Mouse (Mus musculus) urinary bladder, postnatal 4 days (tissue): Measurements from ENCODE around the gene Slc7a4.
"Not testable (repeated sequence)": the region's sequence is repeated elsewhere in the genome, so short reads cannot be mapped to it uniquely, and the experiment has no call there.

Source experiments
- DNase-seq, 2 experiments: peaks; one replicate each; pipeline ENCODE4 v3.0.0; 2021 to 2022; ENCODE audit warnings: low spot score in 2 of 2

Slc7a4 gene

DNA sequence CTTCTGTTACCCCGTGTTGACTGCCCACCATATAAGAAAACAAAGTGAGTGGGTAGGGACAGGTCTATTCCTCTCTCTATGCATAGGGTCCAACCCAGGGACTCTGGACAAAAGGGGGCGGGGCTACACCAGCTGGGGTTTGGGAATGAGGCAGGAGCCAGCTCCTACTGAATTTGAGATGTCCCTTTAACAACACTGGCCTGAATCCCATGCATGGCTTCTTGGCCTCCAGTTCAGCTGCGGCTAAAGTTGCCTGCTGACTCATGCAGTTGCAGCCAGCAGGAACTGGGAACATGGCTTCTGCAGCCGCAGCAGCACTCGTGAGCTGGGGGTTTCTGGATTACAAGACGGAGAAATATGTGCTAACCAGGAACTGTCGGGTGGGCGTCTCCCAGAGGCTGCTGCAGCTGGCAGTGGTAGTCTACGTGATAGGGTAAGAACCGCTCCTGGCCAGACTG is 21.2 kb downstream of the Slc7a4 start, which contains the start of gene P2rx6:
TSS of gene P2rx6 (plus strand) at position 135 of the 458 bp plus-strand sequence.
- peak in 1 of 2 experiments; percentile 37 for DNase-seq

DNA sequence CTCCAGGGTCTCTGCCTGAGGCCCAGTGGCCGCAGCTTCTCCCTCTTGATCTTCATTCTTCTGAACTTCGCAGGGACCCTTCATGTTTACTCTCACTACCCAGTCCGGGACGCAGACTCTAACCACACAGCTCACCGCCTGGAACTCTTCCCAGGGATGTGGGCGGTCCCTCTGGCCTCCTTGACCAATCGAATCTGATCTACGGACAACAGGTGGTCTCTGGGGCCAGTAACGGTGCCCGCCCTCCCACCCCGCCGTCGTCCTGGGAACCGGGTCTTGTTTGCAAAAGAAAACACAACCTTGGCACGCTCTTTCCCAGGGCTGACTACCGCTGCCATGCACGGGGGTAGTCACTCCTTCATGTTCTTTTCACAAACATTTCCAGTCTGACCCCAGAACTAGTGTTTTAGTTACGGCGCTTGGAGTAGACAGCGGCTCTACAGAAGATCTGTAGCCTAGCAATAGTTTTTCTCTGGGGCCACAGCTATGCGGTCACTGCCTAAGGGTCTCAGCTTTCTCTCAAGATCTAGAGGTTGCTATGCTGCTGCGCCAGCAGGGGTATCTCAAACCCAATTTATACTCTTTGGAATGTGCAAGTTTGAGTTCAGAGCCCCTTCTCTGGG is 21.8 kb downstream of the Slc7a4 start, which contains the start of gene Lrrc74b:
TSS of gene Lrrc74b (minus strand) at position 120 of the 623 bp plus-strand sequence.
- peak; percentile 68 to 82 for DNase-seq

DNA sequence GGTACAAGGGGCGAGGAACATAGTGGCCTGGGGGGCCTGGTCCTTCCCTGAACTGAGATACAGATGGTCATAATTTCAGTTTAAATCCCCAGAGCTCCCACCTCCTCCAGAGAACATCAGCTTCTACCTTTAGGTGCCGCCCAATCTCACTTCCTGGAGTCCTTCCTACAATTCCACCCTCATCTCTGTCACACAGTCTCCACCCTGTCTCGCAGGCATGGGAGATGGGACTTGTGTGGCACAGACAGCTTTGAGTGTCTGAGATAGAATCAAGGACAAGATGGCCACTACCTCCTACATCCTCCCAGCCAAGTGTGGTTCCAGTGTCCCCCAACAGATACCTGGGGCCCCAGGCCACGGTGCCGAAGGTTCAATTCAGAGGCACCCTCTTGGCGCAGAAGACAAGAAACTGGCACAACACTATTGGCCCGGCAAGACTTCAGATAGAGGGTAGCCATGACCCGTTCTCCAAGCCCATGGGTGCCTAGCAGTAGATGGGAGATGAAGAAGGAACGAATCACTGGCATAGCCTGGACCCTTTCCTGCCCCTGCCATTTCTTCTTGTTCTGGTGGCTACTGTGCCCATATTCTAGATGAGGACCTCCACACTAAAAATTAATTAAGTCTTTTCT is 23.5 kb downstream of the Slc7a4 start:
- DNase-seq, result no peak

DNA sequence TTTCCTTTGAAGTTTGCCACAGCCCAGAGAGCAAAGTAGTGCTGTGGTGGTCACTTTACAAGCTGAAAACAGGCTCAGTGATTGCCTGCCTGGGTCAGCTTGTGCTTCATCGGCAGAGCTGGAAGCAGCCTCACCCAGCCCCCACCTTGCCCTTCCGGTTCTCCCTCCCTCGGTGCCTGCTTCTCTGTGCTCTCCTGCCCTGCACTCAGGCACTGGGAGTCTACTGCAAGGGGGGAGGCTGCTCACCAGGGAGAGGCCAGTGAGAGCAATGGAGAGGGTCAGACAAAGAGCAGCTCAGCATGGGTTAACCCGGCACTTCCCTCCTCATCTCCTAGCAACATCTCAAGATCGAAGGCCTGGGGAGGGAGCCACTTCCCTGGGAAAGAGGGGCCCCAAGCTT is 24.2 kb downstream of the Slc7a4 start:
- no peak for DNase-seq

DNA sequence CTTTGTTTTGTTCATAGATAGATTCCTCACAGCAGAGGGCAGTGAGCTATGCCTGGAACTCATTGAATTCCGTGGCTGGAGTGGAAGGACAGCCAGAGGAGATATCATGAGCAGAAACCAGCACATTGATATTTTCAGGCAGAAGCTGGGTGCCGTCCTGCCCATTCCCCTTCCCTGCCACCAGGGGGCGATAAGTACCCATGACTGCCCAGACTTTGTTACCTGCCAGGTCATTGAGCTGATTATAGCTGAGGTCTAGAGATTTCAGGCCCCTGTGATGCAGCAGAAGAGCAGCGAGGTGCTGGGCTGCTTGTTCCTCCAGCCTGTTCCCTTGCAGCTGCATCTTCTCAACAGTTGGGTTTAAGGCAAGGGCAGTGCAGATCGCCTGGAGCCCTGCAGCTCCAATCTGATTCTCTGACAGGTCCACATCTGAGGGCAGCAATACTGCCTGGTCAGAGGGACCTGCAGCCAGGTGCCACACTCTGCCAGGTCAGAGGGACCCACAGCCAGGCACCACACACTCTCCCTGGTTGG is 25.0 kb downstream of the Slc7a4 start:
- DNase-seq, result peak in 1 of 2 experiments; percentile 55

DNA sequence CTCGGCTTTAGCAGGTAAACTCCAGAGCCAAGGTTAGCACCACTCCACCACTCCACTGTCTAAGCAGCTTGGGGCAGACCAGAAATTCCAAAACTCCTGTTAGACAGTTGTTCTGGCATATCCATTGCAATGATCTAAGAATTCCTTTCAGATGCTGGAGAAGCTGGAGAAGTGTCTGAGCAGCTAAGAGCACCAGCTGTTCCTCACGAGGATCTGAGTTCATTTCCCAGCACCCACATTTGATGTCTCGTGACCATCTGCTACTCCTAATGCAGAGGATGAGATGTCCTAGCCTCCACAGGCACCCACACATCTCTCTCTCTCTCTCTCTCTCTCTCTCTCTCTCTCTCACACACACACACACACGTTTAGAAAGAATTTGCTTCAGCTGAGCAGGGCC is 26.1 kb downstream of the Slc7a4 start:
- DNase-seq, result no peak

DNA sequence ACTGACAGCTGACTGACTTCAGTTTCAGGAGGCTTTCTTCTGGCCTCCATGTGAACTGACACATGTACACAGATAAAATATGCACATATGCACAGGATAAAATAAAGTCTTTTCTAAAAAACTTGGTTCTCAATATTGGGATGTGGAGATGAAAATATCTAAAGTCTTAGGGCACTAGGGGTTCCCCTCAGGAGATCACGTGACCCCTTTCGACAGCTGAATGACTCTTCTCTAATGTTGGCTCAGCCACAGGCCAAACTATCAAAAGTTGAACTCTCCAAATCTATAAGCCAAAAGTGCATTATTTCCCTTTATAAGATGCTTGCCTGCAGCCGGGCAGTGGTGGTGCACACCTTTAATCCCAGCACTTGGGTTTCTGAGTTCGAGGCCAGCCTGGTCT is 26.8 kb downstream of the Slc7a4 start:
- DNase-seq, result no peak

DNA sequence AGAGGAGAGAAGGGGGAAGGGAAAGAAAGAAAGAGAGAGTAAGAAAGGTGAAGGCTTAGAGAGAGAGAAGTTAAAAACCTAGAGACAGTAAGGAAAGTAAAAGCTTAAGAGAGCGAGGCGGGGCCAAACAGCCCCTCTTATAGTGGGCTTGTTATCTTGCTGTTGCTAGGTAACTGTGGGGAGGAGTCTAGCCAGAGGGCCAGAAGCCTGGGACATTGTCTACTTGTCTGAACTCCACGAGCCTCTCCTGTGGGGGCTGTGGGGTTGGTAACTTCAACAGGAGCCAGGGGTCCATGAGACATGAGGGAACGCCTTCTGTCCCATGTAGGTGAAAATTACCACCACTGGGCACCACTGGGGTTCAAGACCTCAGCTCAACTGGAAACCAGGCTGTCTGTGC is 28.3 kb downstream of the Slc7a4 start:
- DNase-seq, result not testable (repeated sequence)

DNA sequence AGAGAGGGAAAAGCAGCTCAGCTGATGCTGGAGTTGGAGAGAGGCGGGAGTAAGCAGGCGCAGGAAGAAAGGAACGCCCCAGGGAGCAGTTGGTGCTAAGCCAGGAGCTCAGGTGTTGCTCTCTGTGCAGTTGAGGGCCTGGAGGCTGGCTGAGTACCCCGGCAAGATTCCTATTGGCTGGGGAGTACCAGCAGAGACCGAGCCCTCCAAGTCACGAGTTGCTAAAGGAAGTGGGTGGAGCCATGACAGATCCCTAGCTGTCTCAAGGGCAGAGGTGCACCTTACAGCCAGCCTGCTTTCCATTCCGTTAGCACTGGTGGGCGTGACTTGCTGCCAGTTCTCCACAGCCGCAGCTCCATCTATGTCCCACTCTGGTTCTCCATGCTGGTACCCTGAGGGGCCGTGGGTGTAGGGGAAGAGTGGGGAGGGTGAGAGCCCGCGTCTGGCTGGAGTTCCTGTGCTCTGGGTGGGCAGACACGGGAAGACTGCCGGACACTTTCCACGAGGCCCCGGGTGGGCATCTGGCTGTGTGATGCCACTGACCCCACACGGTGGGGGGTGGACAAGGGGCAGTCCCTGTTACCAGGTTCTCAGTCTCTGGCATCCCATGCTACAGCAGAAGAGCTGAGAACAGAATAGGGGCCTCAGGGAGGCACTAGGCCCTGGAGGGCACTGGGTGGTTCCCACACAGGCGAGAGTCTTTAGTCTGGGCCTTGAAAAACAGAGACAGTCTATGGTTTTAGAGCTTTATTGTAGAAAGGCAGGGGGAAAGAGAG is 28.9 kb downstream of the Slc7a4 start:
- DNase-seq, result no peak

DNA sequence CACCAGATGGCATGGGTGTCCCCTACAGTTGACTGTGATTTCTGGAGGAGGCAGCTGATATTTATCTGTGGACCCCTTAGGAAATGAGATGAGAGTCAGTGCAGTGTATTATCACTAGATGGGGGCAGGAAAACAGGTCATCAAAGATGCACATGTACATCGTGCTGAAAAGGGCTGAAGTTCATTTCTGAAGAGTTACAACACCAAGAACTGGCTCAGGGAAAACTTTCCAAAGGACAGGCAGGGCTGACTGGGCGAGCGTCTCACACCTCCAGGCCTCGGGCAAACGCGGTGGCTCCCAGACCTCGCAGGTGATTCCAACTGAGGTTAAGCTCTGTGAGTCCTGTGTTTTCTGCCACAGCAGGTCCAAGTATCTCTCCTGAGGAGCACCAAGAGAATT is 30.2 kb downstream of the Slc7a4 start:
- no peak for DNase-seq

DNA sequence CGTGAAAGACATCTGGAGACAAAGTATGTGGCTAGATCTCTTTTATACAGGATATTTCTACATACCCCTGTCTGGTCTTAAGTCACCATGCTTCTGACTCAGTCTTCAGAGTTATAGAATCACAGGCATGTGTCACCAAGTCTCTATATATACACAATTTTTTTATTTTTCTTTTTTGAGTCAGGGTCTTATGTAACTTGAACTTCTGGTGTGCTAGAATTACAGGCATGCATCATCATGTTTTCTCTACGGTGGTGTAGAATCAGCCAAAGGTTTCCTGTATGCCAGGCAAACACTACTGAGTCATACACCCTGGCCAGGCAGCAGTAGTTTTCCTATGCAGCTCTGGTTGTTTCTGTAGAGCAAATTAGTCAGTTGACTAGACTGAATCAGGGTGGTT is 40.4 kb downstream of the Slc7a4 start:
- DNase-seq, result no peak

DNA sequence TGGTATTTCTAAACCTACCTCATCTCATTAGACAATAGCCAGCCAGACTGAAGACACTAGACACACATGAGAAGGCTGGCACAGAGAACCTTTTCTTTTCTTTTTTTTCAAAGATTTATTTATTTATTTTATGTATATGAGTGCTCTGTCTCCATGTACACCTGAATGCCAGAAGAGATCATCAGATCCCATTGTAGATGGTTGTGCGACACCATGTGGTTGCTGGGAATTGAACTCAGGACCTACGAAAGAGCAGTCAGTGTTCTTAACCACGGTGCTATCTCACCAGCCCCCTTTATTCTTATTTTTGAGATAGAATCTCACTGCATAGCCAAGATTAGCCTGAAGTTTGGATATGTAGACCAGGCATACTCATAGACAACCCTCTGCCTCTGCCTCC is 46.4 kb downstream of the Slc7a4 start:
- no peak for DNase-seq

DNA sequence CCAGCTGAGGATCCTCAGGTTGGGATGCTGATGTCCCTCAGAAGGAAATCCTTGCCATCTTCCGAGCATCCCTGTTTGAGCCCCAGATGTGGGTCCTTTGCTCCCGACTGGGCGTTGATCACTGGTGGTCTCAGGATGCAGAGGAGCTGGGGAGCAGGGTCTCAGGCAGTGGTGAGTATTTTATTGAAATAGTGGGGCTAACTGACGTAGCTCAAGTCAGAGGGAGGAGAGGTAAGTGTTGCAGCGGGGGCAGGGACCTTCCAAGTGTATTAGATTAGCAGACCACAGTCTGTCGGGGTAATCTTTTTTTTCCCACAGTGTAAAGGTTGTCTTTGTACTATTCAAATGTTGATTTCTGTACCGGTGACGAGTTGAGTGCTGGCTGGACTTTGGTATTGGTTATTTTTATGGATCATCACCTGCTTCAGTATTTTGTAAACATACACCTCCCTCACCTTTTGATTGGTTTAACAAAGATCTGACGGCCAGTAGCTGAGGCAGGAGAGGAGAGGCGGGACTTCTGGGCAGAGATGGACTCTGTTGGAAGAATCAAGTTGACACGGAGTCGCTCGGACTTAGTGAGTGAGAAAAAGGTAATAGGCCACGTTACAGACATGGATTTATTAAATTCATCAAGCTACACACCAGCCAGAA is 50.2 kb downstream of the Slc7a4 start:
- no peak for DNase-seq

DNA sequence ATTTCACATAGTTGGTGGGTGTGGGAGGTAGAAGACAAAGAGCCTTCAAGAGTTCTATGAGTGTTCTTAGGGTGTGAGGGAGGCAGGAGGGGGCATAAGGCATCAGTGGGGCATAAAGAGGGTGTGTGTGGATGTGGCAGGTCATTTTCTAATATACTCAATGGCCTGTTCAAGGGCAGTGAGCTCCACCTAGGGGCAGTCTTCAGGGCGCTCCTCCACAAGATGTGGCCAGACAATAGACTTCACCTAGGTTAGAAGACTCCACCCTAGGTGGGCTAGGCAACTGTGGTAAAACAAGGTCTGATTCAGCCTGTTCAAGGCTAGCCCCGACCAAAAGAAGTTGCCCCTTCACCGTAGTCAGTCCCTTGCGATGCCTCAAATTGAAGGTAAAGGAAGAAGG is 50.7 kb downstream of the Slc7a4 start:
- DNase-seq, result no peak

DNA sequence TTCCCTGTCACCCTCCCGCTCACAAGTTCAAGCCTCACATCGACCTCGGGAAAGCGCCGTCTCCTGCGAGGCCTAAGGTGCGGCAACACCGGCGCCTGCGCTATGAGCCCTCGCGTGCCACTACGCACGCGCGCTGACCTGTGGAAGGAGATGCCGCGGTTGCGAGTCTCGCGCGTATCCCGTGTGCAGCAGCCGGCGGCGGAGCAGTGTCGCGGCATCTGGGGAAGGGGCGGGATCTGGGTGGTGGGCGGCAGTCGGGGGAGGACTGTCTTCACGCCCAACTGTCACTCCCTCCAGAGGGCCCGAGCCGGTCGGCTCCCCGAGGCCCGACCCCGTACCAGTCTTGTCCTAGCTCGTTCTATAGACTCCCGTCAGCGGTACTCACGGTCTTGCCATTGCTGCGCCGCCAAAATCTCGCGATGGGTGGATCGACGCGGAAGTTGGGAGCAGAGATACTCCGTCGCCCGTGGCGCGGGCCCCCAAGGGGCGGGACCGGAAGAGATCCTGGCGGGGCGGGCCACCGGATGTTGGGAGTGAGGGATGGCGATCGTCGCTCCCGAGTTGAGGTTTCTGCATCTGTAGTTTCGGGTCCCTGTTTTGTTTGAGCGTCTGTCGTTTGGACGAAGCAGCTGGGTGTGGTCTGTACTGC is 52.2 kb downstream of the Slc7a4 start, which contains the start of gene Thap7:
TSS of gene Thap7 (minus strand) at position 497 of the 649 bp plus-strand sequence.
- DNase-seq, result peak; percentile 96 to 97

DNA sequence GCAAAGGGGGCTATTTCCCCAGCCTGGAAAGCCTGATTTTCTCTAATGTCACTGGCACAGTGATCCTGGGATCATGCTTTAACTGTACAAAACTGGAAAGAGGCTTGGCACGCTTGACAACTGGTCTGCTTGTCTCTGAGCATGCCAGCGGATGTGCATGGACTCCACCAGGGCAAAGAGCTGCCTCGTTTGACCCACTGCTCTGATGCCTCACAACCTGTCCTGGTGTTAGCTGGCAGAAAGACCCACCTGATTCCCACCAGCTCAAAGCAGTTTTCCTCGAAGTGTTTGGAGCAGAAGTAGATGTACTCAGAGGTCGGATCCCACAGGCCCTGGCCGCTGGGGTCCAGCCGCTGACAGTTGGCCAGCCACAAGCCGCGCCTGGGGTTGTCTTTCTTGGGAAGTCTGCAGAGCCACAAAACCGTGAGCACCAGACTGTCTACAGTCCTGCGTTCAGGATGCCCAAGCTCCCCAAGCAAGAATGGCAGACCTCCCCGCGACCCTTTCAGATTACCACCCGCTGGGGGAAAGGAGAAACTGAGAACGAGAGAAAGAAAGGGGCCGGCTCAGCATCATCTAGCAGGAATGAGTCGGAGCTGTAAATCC is 52.9 kb downstream of the Slc7a4 start:
- no peak for DNase-seq

DNA sequence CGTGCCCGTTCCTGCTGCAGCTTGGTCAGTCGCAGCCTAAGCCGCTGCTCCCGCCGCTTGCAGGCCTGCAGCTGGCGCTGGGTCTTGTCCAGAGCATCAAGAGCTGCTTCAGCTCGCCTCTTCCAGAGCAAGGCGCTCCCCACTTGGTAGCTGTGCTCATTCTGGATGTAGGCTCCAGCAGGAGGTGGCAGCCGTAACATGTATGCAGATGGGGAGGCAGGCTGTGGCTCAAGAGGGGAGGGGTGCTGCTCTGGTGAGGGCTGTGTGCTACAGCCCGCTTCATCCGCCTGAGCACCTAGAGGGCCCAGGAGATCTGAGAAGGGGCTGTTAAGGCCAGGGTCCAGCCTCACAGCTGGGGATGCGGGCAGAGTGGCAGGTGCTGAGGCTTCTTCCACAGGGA is 54.7 kb downstream of the Slc7a4 start:
- DNase-seq, result no peak

DNA sequence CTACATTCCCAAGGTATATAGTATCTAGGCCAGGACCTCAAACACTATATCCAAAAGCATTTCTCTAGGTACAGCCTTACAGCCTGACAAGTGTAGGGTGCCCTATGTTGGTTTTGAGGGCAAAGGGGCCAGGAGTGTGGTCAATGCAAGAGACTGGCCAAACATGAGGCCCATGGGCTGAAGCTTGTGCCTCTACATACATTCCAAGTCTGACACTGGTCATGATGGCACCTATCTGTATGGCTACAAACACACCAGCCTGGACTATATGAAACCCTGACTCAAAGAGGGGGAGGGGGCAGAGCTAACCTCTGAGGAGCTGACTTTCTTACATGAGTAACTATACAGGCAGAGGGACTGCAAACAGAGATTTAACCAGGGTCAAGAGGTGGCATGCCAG is 55.4 kb downstream of the Slc7a4 start:
- no peak for DNase-seq

DNA sequence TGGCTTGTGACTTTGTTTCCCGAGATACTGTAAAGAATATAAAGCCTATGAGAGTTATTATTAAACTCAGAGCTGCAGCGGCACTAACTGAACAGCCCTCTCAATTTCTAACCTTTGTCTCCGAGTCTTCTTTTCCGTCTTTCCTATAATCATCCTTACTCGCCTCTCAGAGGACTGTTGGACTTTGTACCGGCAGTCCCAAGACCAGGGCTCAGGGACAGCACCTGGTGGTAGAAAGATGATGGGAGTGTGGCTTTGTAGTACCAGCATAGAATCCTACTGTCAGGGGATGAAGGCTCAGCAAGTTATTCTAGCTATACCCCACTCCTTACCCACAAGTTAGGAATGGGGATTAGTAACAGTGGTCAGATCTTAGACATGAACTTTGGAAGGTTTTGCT is 56.8 kb downstream of the Slc7a4 start:
- no peak for DNase-seq

DNA sequence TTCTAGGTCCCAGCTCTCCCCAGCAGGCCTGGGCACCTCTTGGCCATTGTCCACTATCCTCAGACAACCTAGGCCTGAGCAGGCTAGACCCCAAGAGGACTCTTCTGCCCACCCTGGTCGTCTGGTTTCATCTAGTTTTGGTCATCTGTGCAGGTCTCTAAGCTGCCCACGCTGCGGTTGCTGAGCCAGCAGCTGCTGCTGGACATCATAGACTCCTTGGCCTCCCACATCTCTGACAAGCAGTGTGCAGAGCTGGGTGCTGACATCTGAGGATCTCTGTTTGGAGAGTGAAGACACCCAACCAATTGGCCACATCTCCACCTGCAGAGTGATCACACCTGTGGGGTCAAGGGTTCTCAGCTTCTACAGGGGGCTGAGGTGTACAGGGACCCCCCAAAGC is 57.5 kb downstream of the Slc7a4 start:
- DNase-seq, result no peak

DNA sequence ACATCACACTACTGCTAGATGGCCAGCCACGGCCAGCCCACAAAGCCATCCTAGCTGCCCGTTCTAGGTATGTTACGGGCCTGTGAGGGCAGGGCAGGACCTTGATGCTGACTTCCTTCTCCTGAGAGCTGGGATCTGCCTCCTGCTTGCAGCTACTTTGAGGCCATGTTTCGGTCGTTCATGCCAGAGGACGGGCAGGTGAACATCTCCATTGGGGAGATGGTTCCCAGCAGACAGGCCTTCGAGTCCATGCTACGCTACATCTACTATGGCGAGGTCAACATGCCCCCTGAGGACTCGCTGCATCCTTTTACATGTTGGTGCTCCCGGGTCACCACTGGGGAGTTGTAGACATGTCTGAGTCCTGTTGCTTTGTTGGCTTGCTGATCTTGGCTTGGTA is 58.9 kb downstream of the Slc7a4 start:
- DNase-seq, result no peak
